Mouse (Mus musculus) stomach, adult 2 months (tissue): ENCODE measurements around the gene Ddx27. TPM values are rescaled to one million over a fixed set of nuclear protein-coding genes. Genes with fewer than 3 reads are reported as not detected.

Source experiments
- polyA plus RNA-seq: library from polyadenylated mRNA; depleted of rRNA; stranded (reverse); fragments of >200 nt; gene quantifications from 2 replicates; pipeline ENCODE4 v1.2.3, GENCODE M21; 2012; rRNA removed

The Ddx27 gene
- 8.7 and 9.6 TPM in 2 replicates for polyA plus RNA-seq

DNA sequence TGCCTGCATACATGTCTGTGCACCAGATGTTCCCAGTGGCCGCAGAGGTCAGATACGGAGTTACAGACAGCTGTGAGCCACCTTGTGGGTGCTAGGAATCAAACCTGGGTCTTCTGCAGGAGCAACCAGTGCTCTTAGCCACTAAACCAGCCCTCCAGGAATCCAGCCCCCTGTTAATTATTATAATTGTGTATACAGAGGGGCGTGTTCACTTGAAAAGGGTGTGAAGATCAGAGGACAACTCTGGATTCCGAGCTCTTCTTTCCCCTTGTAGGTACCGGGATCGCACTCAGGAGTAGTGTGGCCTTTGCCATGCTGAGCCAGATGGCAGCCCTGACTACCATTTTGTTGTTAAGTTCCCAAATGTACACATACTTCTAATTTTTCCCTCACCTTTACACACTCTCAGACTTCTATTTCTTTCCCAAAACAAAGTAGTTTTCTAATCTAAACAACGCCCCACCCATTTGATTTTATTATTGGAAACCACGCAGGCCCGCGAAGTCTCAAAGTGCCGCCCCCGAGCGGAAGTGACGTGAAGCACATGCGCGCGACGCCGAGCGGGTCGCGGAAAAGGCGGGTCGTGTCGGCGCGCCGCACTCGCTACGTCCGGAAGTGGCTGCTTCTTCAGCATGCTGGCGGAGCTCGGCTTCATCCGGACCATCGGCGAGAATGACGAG is at the start of gene Ddx27:
Gene Ddx27, plus strand, starts transcription at position 492 of the 680 bp plus-strand sequence.

DNA sequence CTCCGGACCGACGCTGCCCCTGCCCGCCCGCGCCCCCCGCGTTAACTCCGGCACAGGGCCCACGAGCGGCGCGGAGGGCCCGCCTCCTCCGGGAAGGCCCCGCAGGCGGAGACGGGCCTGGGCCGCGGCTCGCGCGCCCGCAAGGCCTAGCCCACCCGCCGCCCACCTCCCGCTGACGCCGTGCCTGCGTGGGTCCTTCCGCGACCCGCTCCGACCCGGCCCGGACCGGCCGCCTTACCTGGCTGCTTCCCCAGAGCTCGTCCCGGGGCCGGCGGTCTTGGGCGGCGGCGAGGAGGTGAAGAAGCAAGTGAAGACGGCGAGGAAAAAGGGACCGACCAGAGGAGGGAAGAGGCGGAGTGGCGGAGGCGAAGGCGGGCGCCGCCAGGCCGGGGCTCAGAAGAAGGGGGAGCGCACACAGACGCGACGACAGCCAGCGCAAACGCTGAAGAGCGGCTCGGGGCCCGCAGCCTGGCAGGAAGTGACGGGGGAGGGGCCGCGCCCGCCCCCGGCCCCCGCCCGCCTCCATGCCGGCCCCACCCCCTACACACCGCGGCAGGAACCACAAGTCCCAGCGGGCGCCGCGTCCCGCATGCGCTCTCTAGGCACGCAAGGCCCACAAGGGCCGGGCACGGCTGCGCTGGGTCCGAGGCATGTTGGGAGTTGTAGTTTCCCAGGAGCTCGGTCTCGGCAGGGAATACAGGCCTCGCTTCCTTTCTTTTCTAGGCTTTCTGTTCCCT is 19.0 kb upstream of the Ddx27 start, which contains the start of gene Stau1:
Gene Stau1, minus strand, starts transcription at position 504 of the 737 bp plus-strand sequence.

DNA sequence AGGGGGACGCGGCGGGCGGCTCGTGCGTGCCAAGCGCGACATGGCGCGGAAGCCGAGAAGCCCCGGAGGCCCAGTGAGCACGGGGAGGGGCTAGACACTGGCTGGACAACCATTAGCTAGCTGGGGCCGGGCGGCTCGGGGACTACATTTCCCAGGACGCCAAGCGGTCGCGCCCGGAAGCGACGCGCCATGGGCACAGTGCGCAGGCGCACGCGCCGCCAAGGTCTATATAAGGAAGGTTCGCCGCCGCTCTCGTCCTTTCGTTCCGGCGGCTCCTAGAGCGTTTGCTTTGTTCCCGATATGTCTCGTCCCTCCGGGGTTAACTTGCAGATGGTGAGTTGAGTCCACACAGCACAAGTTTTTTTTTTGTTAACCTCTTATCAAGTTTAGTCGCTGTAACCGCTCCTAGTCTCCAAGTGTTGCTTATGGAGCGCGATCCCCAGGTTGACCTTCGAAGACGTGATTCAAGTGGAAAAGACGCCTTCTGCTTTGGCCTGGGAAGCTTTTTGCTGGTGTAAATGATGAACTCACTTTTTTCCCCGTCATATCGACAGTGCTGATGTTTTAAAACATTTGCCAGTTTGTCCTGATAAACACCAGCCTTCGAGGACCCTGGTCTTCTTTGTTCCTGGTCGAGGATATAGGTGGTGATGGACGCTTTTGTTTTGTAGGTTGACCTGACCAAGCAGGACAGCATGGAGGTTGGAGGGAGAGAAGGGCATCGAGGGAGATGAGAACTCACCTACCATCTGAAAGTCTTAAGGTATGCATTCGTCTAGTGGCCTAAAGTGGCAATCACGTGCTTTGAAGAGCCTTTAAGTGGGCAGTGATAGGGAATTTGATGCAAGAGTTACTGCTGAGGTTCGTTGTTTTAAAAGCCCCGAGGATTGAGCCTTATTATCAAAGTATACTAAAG is 48.2 kb downstream of the Ddx27 start, which contains the start of gene Znfx1:
Gene Znfx1, minus strand, starts transcription at position 51 of the 916 bp plus-strand sequence.

Other genes with a start within 250 kb of the Ddx27 start
- 1.4 TPM in 2 replicates for gene Trp53rkb, start 222.7 kb upstream of the Ddx27 start, polyA plus RNA-seq
- gene Arfgef2, start 209.6 kb upstream of the Ddx27 start, polyA plus RNA-seq: 6.0 and 6.3 TPM in 2 replicates
- gene Cse1l, start 109.2 kb upstream of the Ddx27 start, polyA plus RNA-seq: 2.3 and 3.6 TPM in 2 replicates
- gene Stau1, start 18.9 kb upstream of the Ddx27 start, polyA plus RNA-seq: 8.2 and 11.0 TPM in 2 replicates
- gene Znfx1, start 47.8 kb downstream of the Ddx27 start, polyA plus RNA-seq: 9.7 and 9.8 TPM in 2 replicates
- 1.8 and 2.1 TPM in 2 replicates for gene Kcnb1, start 175.0 kb downstream of the Ddx27 start, polyA plus RNA-seq
- gene Ptgis, start 225.4 kb downstream of the Ddx27 start, polyA plus RNA-seq: 17.2 and 27.6 TPM in 2 replicates